Mouse (Mus musculus): ENCODE data around the gene Lgals12. TPM values are rescaled to one million over a fixed set of nuclear protein-coding genes. Genes with fewer than 3 reads are reported as not detected.

The Lgals12 gene
- polyA plus RNA-seq, 1 experiment from 2014 or later = 0.07 TPM

GRCm38 (mm10) chr19:7557844-7558243, 49.1 kb downstream of the Lgals12 start:
- ATAC-seq (replicated peaks; ENCODE audit: low FRiP score) = no peak
- no peak overlapping the region for H3K27ac ChIP-seq (ENCODE audit: low read depth, low read length)

GRCm38 (mm10) chr19:7557328-7557822, 49.6 kb downstream of the Lgals12 start, which contains the start of gene Pla2g16:
Gene Pla2g16 (plus strand): TSS chr19:7557459.
- no peaks in the 10 kb centered on the region for H3K9me3 ChIP-seq (ENCODE audit: control insufficient read depth, low read length)
- peaks cover 2% of the 10 kb centered on the region; the same call in 1 of the 2 replicates for H3K4me1 ChIP-seq (replicated peaks; ENCODE audit: control insufficient read depth, insufficient read depth, low read length)
- H3K27me3 ChIP-seq (ENCODE audit: control insufficient read depth, insufficient read depth, low read length) = no peaks in the 10 kb centered on the region
- DNase-seq (ENCODE audit: low spot score) (peak; percentile 80), ATAC-seq (replicated peaks; ENCODE audit: low FRiP score) (peak; percentile 89)
- WGBS = under 1% methylated on average over 27 of the region's 27 CpGs
- no peaks in the 10 kb centered on the region for H3K36me3 ChIP-seq (ENCODE audit: control insufficient read depth, insufficient read depth, low read length)
- peak within 1 kb of the TSS; percentile 41 for H3K4me3 ChIP-seq (ENCODE audit: low read depth, low read length)
- peak within 1 kb of the TSS; percentile 56 for H3K9ac ChIP-seq (ENCODE audit: low read length)
- H3K4me2 ChIP-seq (ENCODE audit: low read depth, low read length, severe bottlenecking) = peak within 1 kb of the TSS; percentile 71
- no peak within 1 kb of the TSS for H3K27ac ChIP-seq (ENCODE audit: low read depth, low read length)

More at GRCm38 (mm10) chr19:7557844-7558243, 49.1 kb downstream of the Lgals12 start:
- no peak for DNase-seq (ENCODE audit: low spot score)
- 3% methylated on average over 4 of the region's 4 CpGs for WGBS
- peak overlapping the region; percentile 56 for H3K9ac ChIP-seq (ENCODE audit: low read length)
- H3K36me3 ChIP-seq (ENCODE audit: control insufficient read depth, insufficient read depth, low read length) = no peaks in the 10 kb centered on the region
- H3K27me3 ChIP-seq (ENCODE audit: control insufficient read depth, insufficient read depth, low read length) = no peaks in the 10 kb centered on the region
- H3K4me3 ChIP-seq (ENCODE audit: low read depth, low read length) = peak overlapping the region; percentile 41
- H3K4me1 ChIP-seq (replicated peaks; ENCODE audit: control insufficient read depth, insufficient read depth, low read length) = peaks cover 2% of the 10 kb centered on the region; the same call in 1 of the 2 replicates
- H3K4me2 ChIP-seq (ENCODE audit: low read depth, low read length, severe bottlenecking) = peak overlapping the region; percentile 71
- H3K9me3 ChIP-seq (ENCODE audit: control insufficient read depth, low read length) = no peaks in the 10 kb centered on the region

GRCm38 (mm10) chr19:7556641-7557040, 50.4 kb downstream of the Lgals12 start:
- ATAC-seq (replicated peaks; ENCODE audit: low FRiP score) = no peak

GRCm38 (mm10) chr19:7554881-7555280, 52.1 kb downstream of the Lgals12 start:
- Histone ChIP-seq H3K4me3 (ENCODE audit: low read depth, low read length) (no peak overlapping the region), H3K4me2 (ENCODE audit: low read depth, low read length, severe bottlenecking) (no peak overlapping the region), H3K4me1 (replicated peaks; ENCODE audit: control insufficient read depth, insufficient read depth, low read length) (peaks cover 2% of the 10 kb centered on the region; the same call in 1 of the 2 replicates), H3K27ac (ENCODE audit: low read depth, low read length) (no peak overlapping the region), H3K27me3 (ENCODE audit: control insufficient read depth, insufficient read depth, low read length) (no peaks in the 10 kb centered on the region), H3K9me3 (ENCODE audit: control insufficient read depth, low read length) (no peaks in the 10 kb centered on the region), H3K9ac (ENCODE audit: low read length) (no peak overlapping the region), H3K36me3 (ENCODE audit: control insufficient read depth, insufficient read depth, low read length) (no peaks in the 10 kb centered on the region)
- DNase-seq (ENCODE audit: low spot score) = no peak
- 74% methylated on average over 4 of the region's 4 CpGs for WGBS
- no peak for ATAC-seq (replicated peaks; ENCODE audit: low FRiP score)

More at GRCm38 (mm10) chr19:7556641-7557040, 50.4 kb downstream of the Lgals12 start:
- no peak for DNase-seq (ENCODE audit: low spot score)
- H3K4me3 ChIP-seq (ENCODE audit: low read depth, low read length) = no peak overlapping the region
- H3K27ac ChIP-seq (ENCODE audit: low read depth, low read length) = no peak overlapping the region
- H3K9ac ChIP-seq (ENCODE audit: low read length) = no peak overlapping the region
- no peaks in the 10 kb centered on the region for H3K27me3 ChIP-seq (ENCODE audit: control insufficient read depth, insufficient read depth, low read length)
- no peak overlapping the region for H3K4me2 ChIP-seq (ENCODE audit: low read depth, low read length, severe bottlenecking)
- H3K4me1 ChIP-seq (replicated peaks; ENCODE audit: control insufficient read depth, insufficient read depth, low read length) = peaks cover 2% of the 10 kb centered on the region; the same call in 1 of the 2 replicates
- no peaks in the 10 kb centered on the region for H3K36me3 ChIP-seq (ENCODE audit: control insufficient read depth, insufficient read depth, low read length)
- no peaks in the 10 kb centered on the region for H3K9me3 ChIP-seq (ENCODE audit: control insufficient read depth, low read length)
- WGBS = 96% methylated on average over 1 of the region's 1 CpGs

- H3K4me2 ChIP-seq (ENCODE audit: low read depth, low read length, severe bottlenecking) = no peak overlapping the region
- H3K27me3 ChIP-seq (ENCODE audit: control insufficient read depth, insufficient read depth, low read length) = no peaks in the 10 kb centered on the region
- no peak overlapping the region for H3K27ac ChIP-seq (ENCODE audit: low read depth, low read length)
- peaks cover 2% of the 10 kb centered on the region; the same call in 1 of the 2 replicates for H3K4me1 ChIP-seq (replicated peaks; ENCODE audit: control insufficient read depth, insufficient read depth, low read length)
- no peaks in the 10 kb centered on the region for H3K9me3 ChIP-seq (ENCODE audit: control insufficient read depth, low read length)
- ATAC-seq (replicated peaks; ENCODE audit: low FRiP score) (no peak), DNase-seq (ENCODE audit: low spot score) (no peak)
- H3K36me3 ChIP-seq (ENCODE audit: control insufficient read depth, insufficient read depth, low read length) = no peaks in the 10 kb centered on the region
- H3K9ac ChIP-seq (ENCODE audit: low read length) = no peak overlapping the region
- H3K4me3 ChIP-seq (ENCODE audit: low read depth, low read length) = no peak overlapping the region
Measured at GRCm38 (mm10) chr19:7553441-7553840, 53.6 kb downstream of the Lgals12 start.

- no peak overlapping the region for H3K4me2 ChIP-seq (ENCODE audit: low read depth, low read length, severe bottlenecking)
- H3K9ac ChIP-seq (ENCODE audit: low read length) = no peak overlapping the region
- H3K9me3 ChIP-seq (ENCODE audit: control insufficient read depth, low read length) = no peaks in the 10 kb centered on the region
- no peak overlapping the region for H3K4me3 ChIP-seq (ENCODE audit: low read depth, low read length)
- no peaks in the 10 kb centered on the region for H3K4me1 ChIP-seq (replicated peaks; ENCODE audit: control insufficient read depth, insufficient read depth, low read length)
- H3K27ac ChIP-seq (ENCODE audit: low read depth, low read length) = no peak overlapping the region
- H3K27me3 ChIP-seq (ENCODE audit: control insufficient read depth, insufficient read depth, low read length) = no peaks in the 10 kb centered on the region
- WGBS = 84% methylated on average over 2 of the region's 2 CpGs
- H3K36me3 ChIP-seq (ENCODE audit: control insufficient read depth, insufficient read depth, low read length) = no peaks in the 10 kb centered on the region
- DNase-seq (ENCODE audit: low spot score) = no peak
- no peak for ATAC-seq (replicated peaks; ENCODE audit: low FRiP score)
Measured at GRCm38 (mm10) chr19:7552301-7552673, 54.7 kb downstream of the Lgals12 start.

- Histone ChIP-seq H3K4me3 (ENCODE audit: low read depth, low read length) (no peak overlapping the region), H3K27ac (ENCODE audit: low read depth, low read length) (no peak overlapping the region), H3K4me2 (ENCODE audit: low read depth, low read length, severe bottlenecking) (no peak overlapping the region), H3K9me3 (ENCODE audit: control insufficient read depth, low read length) (no peaks in the 10 kb centered on the region), H3K36me3 (ENCODE audit: control insufficient read depth, insufficient read depth, low read length) (no peaks in the 10 kb centered on the region), H3K9ac (ENCODE audit: low read length) (no peak overlapping the region), H3K27me3 (ENCODE audit: control insufficient read depth, insufficient read depth, low read length) (no peaks in the 10 kb centered on the region), H3K4me1 (replicated peaks; ENCODE audit: control insufficient read depth, insufficient read depth, low read length) (no peaks in the 10 kb centered on the region)
- 77% methylated on average over 4 of the region's 4 CpGs for WGBS
- no peak for ATAC-seq (replicated peaks; ENCODE audit: low FRiP score)
- no peak for DNase-seq (ENCODE audit: low spot score)
Measured at GRCm38 (mm10) chr19:7551550-7552300, 55.3 kb downstream of the Lgals12 start.

- H3K4me2 ChIP-seq (ENCODE audit: low read depth, low read length, severe bottlenecking) = no peak overlapping the region
- WGBS = 92% methylated on average over 3 of the region's 3 CpGs
Measured at GRCm38 (mm10) chr19:7548924-7549323, 58.1 kb downstream of the Lgals12 start.

More at GRCm38 (mm10) chr19:7548924-7549323, 58.1 kb downstream of the Lgals12 start:
- H3K4me1 ChIP-seq (replicated peaks; ENCODE audit: control insufficient read depth, insufficient read depth, low read length) = no peaks in the 10 kb centered on the region
- no peak for DNase-seq (ENCODE audit: low spot score)
- no peak for ATAC-seq (replicated peaks; ENCODE audit: low FRiP score)
- no peak overlapping the region for H3K27ac ChIP-seq (ENCODE audit: low read depth, low read length)
- no peak overlapping the region for H3K4me3 ChIP-seq (ENCODE audit: low read depth, low read length)
- H3K36me3 ChIP-seq (ENCODE audit: control insufficient read depth, insufficient read depth, low read length) = no peaks in the 10 kb centered on the region
- no peaks in the 10 kb centered on the region for H3K27me3 ChIP-seq (ENCODE audit: control insufficient read depth, insufficient read depth, low read length)
- H3K9me3 ChIP-seq (ENCODE audit: control insufficient read depth, low read length) = no peaks in the 10 kb centered on the region; the same call in 1 of the 2 replicates
- H3K9ac ChIP-seq (ENCODE audit: low read length) = no peak overlapping the region
